Mouse (Mus musculus): ENCODE results near the gene Abcg8.

Abcg8 gene

DNA sequence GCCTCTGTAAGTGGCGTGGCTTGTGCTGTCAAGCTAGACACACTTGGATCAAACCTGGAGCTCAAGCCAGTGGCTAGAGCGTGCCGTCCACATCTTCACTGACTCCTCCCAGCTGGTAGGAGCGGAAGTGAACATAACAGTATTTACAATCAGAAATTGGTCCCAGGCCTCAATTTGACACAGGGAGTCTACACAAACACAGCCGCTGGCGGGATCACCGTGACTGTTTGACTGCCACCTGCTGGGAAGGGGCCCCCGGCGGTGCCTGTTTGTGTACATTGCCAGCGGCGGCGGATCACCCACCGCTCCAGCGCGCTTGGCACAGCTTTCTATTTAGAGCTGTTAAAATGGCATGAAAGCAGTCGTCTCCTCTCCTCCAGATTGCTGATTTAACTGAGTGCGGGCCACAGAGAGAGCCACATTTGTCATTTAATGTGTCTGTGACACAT lies 33.3 kb downstream of the Abcg8 start:
- no peak for DNase-seq (ENCODE audit: low spot score in 2 of 2)

GRCm38 (mm10) chr17:84713563-84714164 lies 37.6 kb downstream of the Abcg8 start:
- DNase-seq (ENCODE audit: low spot score in 2 of 2), result no peak

- DNase-seq (ENCODE audit: low spot score in 2 of 2), result no peak
These were observed 38.8 kb downstream of the Abcg8 start for GRCm38 (mm10) chr17:84714930-84715329.

- DNase-seq (ENCODE audit: low spot score in 2 of 2), result no peak
These were observed 40.3 kb downstream of the Abcg8 start for GRCm38 (mm10) chr17:84716252-84716872.

DNA sequence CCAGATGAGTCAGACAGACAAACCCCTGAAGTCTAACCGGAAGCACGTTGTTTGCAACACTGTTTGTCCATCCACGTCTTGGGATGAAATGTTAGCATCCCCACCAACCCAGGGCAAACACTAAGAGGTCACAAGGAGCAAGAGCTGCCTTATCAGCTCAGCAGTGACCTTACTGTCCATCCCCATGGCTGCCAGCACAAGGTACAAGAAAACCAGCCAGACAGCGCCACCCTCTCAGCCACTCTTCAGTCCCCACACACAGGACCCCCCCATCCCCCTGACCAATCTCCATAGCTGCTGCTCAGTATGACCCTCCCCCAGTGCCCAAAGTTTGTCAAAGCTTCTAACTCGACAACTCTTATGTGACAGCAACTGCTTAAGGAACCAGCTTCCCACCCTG lies 41.3 kb downstream of the Abcg8 start:
- no peak for DNase-seq (ENCODE audit: low spot score in 2 of 2)

- DNase-seq (ENCODE audit: low spot score in 2 of 2), result no peak
These were observed 43.0 kb downstream of the Abcg8 start for GRCm38 (mm10) chr17:84719105-84719504.

- no peak for DNase-seq (ENCODE audit: low spot score in 2 of 2)
These were observed 47.9 kb downstream of the Abcg8 start for GRCm38 (mm10) chr17:84724028-84724427.

GRCm38 (mm10) chr17:84725163-84725562 lies 49.1 kb downstream of the Abcg8 start:
- no peak for DNase-seq (ENCODE audit: low spot score in 2 of 2)

GRCm38 (mm10) chr17:84728201-84728911 lies 52.3 kb downstream of the Abcg8 start:
- no peak for DNase-seq (ENCODE audit: low spot score in 2 of 2)

- no peak for DNase-seq (ENCODE audit: low spot score in 2 of 2)
These were observed 53.0 kb downstream of the Abcg8 start for GRCm38 (mm10) chr17:84729140-84729539.

DNA sequence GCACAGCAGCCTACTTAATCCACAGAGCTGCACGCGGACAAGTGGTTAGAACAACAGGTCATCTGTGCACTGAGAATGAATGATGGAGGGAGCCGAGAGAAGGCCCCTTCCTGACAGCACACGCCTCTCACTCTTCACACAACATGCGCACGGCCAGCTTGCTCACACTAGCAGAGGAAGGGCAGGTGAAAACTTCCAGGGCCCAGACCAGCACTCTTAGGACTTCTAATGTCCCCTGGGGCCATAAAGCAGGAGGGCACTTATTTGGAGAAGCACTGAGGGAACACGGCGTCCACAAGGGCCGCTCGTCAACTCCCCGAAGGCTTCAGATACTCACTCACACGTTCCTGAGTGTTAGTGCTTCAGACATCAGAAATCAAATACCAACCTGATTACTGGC lies 55.3 kb downstream of the Abcg8 start:
- no peak for DNase-seq (ENCODE audit: low spot score in 2 of 2)

- DNase-seq (ENCODE audit: low spot score in 2 of 2), result peak in 1 of 2 experiments; percentile 25
These were observed 56.5 kb downstream of the Abcg8 start for GRCm38 (mm10) chr17:84732612-84733011.

DNA sequence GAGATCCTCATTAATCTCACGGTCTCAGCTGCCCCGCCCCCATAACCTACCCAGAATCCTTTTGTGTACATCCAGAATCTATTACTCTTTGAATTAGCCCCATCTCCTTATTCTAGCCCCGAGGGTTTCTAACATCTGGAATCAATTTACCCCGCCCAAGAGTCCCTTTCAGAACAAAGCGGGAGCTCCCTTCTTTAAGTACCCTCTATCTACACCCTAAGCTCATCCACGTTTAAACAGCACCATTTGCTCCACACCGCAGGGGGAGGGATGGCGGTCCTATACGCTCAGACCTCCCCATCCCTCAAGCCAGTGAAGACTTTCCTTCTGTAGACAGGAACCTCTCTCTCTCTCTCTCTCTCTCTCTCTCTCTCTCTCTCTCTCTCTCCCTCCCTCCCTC lies 60.6 kb downstream of the Abcg8 start:
- no peak for DNase-seq (ENCODE audit: low spot score in 2 of 2)

DNA sequence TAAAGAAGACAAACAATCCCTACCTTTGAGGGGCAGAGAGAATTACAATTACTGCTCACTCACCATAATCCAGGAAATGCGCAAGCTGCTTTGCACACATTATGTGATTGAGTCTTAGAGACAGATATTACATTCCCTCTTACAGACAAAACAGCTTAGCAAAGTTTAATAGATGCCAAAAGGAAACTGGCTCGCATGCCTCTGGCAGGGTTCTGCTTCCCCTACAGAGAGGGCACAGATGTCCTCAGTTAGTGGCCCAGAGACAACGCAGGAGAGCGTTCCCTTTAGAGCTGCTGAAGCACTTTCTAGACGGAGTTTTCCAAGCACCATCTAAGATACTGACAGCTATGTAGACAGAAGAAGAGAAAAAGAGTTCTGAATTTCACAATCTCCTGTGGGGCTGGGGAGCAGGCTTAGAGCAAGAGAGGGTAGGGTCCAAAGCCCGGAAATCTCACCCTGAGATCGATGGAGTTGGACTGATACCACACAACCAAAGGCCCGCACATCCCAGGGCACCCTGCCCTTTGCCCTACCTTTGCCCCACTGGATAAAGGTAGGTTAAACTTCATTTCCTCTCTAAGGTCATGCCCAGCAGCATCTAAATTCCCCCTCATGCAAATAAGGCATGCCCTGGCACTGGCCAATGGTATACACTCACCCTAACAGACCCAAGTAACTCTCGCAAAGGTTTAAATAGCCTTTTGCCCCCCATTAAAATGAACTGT lies 62.1 kb downstream of the Abcg8 start:
- DNase-seq (ENCODE audit: low spot score in 2 of 2), result no peak

- DNase-seq (ENCODE audit: low spot score in 2 of 2), result no peak
These were observed 68.2 kb downstream of the Abcg8 start for GRCm38 (mm10) chr17:84744256-84744655.

GRCm38 (mm10) chr17:84745001-84745400 lies 68.9 kb downstream of the Abcg8 start:
- no peak for DNase-seq (ENCODE audit: low spot score in 2 of 2)

DNA sequence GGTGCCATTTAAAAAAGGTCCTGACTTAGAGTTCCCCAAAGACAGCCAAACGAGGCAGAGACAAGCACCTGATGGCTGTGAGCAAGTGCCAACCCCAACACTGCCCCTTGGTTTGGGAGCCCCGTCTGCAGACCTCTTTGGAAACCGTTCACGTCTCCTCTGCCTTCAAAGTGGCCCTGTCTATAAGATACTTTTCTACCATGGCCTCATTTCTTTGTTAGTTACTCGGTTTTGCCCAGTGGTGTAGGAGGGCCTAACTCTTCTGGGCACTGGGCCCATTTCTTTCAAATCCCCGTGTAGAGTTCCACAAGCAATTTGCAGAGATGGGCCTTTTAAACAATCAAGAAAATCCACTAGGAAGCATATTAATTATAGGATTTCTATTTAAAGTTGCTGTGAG lies 71.1 kb downstream of the Abcg8 start:
- DNase-seq (ENCODE audit: low spot score in 2 of 2), result no peak

DNA sequence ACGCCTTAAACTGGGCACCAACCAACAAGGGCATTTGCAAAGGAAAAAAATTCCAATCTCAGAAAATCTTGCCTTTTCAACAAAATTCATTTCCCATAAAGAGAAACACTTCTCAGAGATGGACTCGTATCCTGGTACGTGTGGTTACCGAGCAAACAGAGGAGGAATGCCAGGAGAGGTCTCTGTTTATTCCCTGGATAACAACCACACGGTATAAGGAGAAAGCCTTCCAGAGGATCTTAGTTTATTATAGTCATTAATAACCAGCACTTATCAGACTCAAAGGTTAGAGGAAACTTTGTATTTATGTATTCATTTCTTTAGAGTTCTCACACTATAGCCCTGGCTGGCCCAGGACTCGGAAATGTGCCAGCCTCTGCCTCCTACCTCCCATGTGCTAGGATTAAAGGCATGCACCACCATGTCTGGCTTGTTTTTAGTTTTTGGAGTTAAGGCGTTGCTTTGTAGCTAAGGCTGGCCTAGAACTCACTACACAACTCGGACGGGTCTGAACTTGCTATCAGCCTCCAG lies 72.1 kb downstream of the Abcg8 start:
- DNase-seq (ENCODE audit: low spot score in 2 of 2), result no peak

GRCm38 (mm10) chr17:84749297-84749696 lies 73.2 kb downstream of the Abcg8 start:
- no peak for DNase-seq (ENCODE audit: low spot score in 2 of 2)
